Mouse (Mus musculus): ENCODE measurements at regions not wholly inside any gene's neighbourhood (a gene's known extent, or its start where the extent isn't known, plus 50 kb on each side); places are given as distances from the start of the nearest gene placed in this dataset.

GRCm38 (mm10) chr1:35694349-35694748 is 373.9 kb upstream of the Hs6st1 start:
- TF ChIP-seq POLR2A (IDR thresholded peaks at IDR 0.05; ENCODE audit: insufficient read depth, low read length) (no peak), EP300 (IDR thresholded peaks at IDR 0.05; ENCODE audit: insufficient read depth, low read depth, low read length) (no peak), CTCF (IDR thresholded peaks at IDR 0.05; ENCODE audit: low read depth, low read length) (no peak)

All from ES-Bruce4 (cell line).